Mouse (Mus musculus) heart, adult 18-20 months (tissue): ENCODE measurements around the gene Igfbp2. TPM values are rescaled to one million over a fixed set of nuclear protein-coding genes. Genes with fewer than 3 reads are reported as not detected.

Experiments
- DNase-seq, 2 experiments: peaks; one replicate each; pipeline ENCODE4 v3.0.0; 2021 to 2022; ENCODE audit warnings: mixed read lengths in 1 of 2
- total RNA-seq, 2 experiments: library from RNA; stranded (reverse); gene quantifications; 2 replicates each; pipeline ENCODE4 v1.2.3; 2021

The Igfbp2 gene
- total RNA-seq, 2 experiments from 2014 or later: 0.37 to 0.51 TPM

GRCm38 (mm10) chr1:72872521-72872920, 48.2 kb downstream of the Igfbp2 start:
- DNase-seq: peak; percentile 74 to 80

GRCm38 (mm10) chr1:72873078-72873477, 48.8 kb downstream of the Igfbp2 start:
- DNase-seq: no peak

GRCm38 (mm10) chr1:72873511-72874286, 49.4 kb downstream of the Igfbp2 start:
- DNase-seq: peak; percentile 55 to 70

GRCm38 (mm10) chr1:72874287-72875211, 50.2 kb downstream of the Igfbp2 start, which contains the start of gene Igfbp5:
Gene Igfbp5, minus strand, starts transcription at chr1:72874884.
- peak; percentile 85 to 86 for DNase-seq

GRCm38 (mm10) chr1:72875708-72876107, 51.4 kb downstream of the Igfbp2 start:
- no peak for DNase-seq

- DNase-seq: peak in 1 of 2 experiments; percentile 52
These were observed 51.8 kb downstream of the Igfbp2 start for GRCm38 (mm10) chr1:72876111-72876510.

- DNase-seq: peak; percentile 61 to 69
These were observed 53.6 kb downstream of the Igfbp2 start for GRCm38 (mm10) chr1:72877892-72878291.

GRCm38 (mm10) chr1:72878473-72879318, 54.4 kb downstream of the Igfbp2 start:
- no peak for DNase-seq

- no peak for DNase-seq
These were observed 55.0 kb downstream of the Igfbp2 start for GRCm38 (mm10) chr1:72879319-72879634.

GRCm38 (mm10) chr1:72885111-72885818, 61.0 kb downstream of the Igfbp2 start:
- DNase-seq: no peak

- DNase-seq: peak; percentile 77
These were observed 61.5 kb downstream of the Igfbp2 start for GRCm38 (mm10) chr1:72885819-72886169.

GRCm38 (mm10) chr1:72887910-72888309, 63.6 kb downstream of the Igfbp2 start:
- no peak for DNase-seq

GRCm38 (mm10) chr1:72895821-72896220, 71.5 kb downstream of the Igfbp2 start:
- no peak for DNase-seq

Other genes starting within 250 kb of the Igfbp2 start
- gene Smarcal1, start 241.3 kb upstream of the Igfbp2 start, total RNA-seq: 10 to 100 TPM; 27.0 to 29.3 TPM
- not detected for gene Ankar, start 123.9 kb upstream of the Igfbp2 start, total RNA-seq
- 100 to 1,000 TPM; 674 to 726 TPM for gene Rpl37a, start 113.2 kb upstream of the Igfbp2 start, total RNA-seq
- 100 to 1,000 TPM in 1 of 2 experiments, 10 to 100 TPM in 1; 80.7 to 123 TPM for gene Igfbp5, start 50.4 kb downstream of the Igfbp2 start, total RNA-seq
- gene Tnp1, start 191.4 kb downstream of the Igfbp2 start, total RNA-seq: not detected